Mouse (Mus musculus): ENCODE data around the gene Ctnna3. TPM values are rescaled to one million over a fixed set of nuclear protein-coding genes. Genes with fewer than 3 reads are reported as not detected.
"Not testable (repeated sequence)": the region's sequence is repeated elsewhere in the genome, so short reads cannot be mapped to it uniquely, and the experiment has no call there.

Gene Ctnna3
- polyA plus RNA-seq, 1 experiment from 2014 or later: 0.39 TPM

- H3K4me2 ChIP-seq: no peak overlapping the region
- 85% methylated on average over 13 of the region's 13 CpGs for WGBS
- no peak for ATAC-seq (ENCODE audit: insufficient read depth)
- H3K9me3 ChIP-seq (ENCODE audit: low read depth, low read length): no peaks in the 10 kb centered on the region
- H3K4me1 ChIP-seq (ENCODE audit: insufficient read depth): no peaks in the 10 kb centered on the region
- H3K4me3 ChIP-seq (ENCODE audit: low read depth, low read length): no peak overlapping the region
- H3K27ac ChIP-seq (ENCODE audit: low read depth): no peak overlapping the region
- DNase-seq: no peak
- no peak overlapping the region for H3K9ac ChIP-seq
- no peaks in the 10 kb centered on the region for H3K27me3 ChIP-seq (ENCODE audit: insufficient read depth, low read length)
- TF ChIP-seq CTCF (IDR thresholded peaks at IDR 0.05; ENCODE audit: low read depth): no peak
- H3K36me3 ChIP-seq (ENCODE audit: insufficient read depth): no peaks in the 10 kb centered on the region
Observed at GRCm38 (mm10) chr10:64181696-64182095, 751.8 kb downstream of the Ctnna3 start.

GRCm38 (mm10) chr10:64182731-64183130 is 752.8 kb downstream of the Ctnna3 start:
- no peak overlapping the region for H3K9ac ChIP-seq
- no peaks in the 10 kb centered on the region for H3K9me3 ChIP-seq (ENCODE audit: low read depth, low read length)
- H3K27me3 ChIP-seq (ENCODE audit: insufficient read depth, low read length): no peaks in the 10 kb centered on the region
- ATAC-seq (ENCODE audit: insufficient read depth): no peak
- no peak overlapping the region for H3K27ac ChIP-seq (ENCODE audit: low read depth)
- no peaks in the 10 kb centered on the region for H3K36me3 ChIP-seq (ENCODE audit: insufficient read depth)
- H3K4me3 ChIP-seq (ENCODE audit: low read depth, low read length): no peak overlapping the region
- 77% methylated on average over 4 of the region's 4 CpGs for WGBS
- no peaks in the 10 kb centered on the region for H3K4me1 ChIP-seq (ENCODE audit: insufficient read depth)
- no peak for DNase-seq
- no peak overlapping the region for H3K4me2 ChIP-seq
- no peak for TF ChIP-seq CTCF (IDR thresholded peaks at IDR 0.05; ENCODE audit: low read depth)

- no peak overlapping the region for H3K9ac ChIP-seq
- peak; percentile 34 for DNase-seq
- WGBS: 60% methylated on average over 3 of the region's 3 CpGs
- H3K4me1 ChIP-seq (ENCODE audit: insufficient read depth): no peaks in the 10 kb centered on the region
- no peak overlapping the region for H3K4me2 ChIP-seq
- TF ChIP-seq CTCF (IDR thresholded peaks at IDR 0.05; ENCODE audit: low read depth): no peak
- H3K27ac ChIP-seq (ENCODE audit: low read depth): no peak overlapping the region
- no peaks in the 10 kb centered on the region for H3K9me3 ChIP-seq (ENCODE audit: low read depth, low read length)
- ATAC-seq (ENCODE audit: insufficient read depth): peak; percentile 52; the same call in 1 of the 2 replicates
- no peaks in the 10 kb centered on the region for H3K36me3 ChIP-seq (ENCODE audit: insufficient read depth)
- H3K27me3 ChIP-seq (ENCODE audit: insufficient read depth, low read length): no peaks in the 10 kb centered on the region
- H3K4me3 ChIP-seq (ENCODE audit: low read depth, low read length): no peak overlapping the region
Observed at GRCm38 (mm10) chr10:64188046-64188445, 758.1 kb downstream of the Ctnna3 start.

GRCm38 (mm10) chr10:64197584-64197983 is 767.7 kb downstream of the Ctnna3 start:
- no peak for DNase-seq
- Histone ChIP-seq H3K9ac (no peak overlapping the region), H3K27me3 (ENCODE audit: insufficient read depth, low read length) (no peaks in the 10 kb centered on the region), H3K27ac (ENCODE audit: low read depth) (no peak overlapping the region), H3K9me3 (ENCODE audit: low read depth, low read length) (no peaks in the 10 kb centered on the region), H3K4me2 (no peak overlapping the region), H3K4me3 (ENCODE audit: low read depth, low read length) (no peak overlapping the region), H3K4me1 (ENCODE audit: insufficient read depth) (no peaks in the 10 kb centered on the region), H3K36me3 (ENCODE audit: insufficient read depth) (no peaks in the 10 kb centered on the region)
- no peak for ATAC-seq (ENCODE audit: insufficient read depth)
- WGBS: 89% methylated on average over 1 of the region's 1 CpGs
- TF ChIP-seq CTCF (IDR thresholded peaks at IDR 0.05; ENCODE audit: low read depth): no peak

- DNase-seq: no peak
- ATAC-seq (ENCODE audit: insufficient read depth): no peak
- Histone ChIP-seq H3K27me3 (ENCODE audit: insufficient read depth, low read length) (no peaks in the 10 kb centered on the region), H3K4me2 (no peak overlapping the region), H3K27ac (ENCODE audit: low read depth) (no peak overlapping the region), H3K9ac (no peak overlapping the region), H3K4me1 (ENCODE audit: insufficient read depth) (no peaks in the 10 kb centered on the region), H3K9me3 (ENCODE audit: low read depth, low read length) (no peaks in the 10 kb centered on the region), H3K4me3 (ENCODE audit: low read depth, low read length) (no peak overlapping the region), H3K36me3 (ENCODE audit: insufficient read depth) (no peaks in the 10 kb centered on the region)
- no peak for TF ChIP-seq CTCF (IDR thresholded peaks at IDR 0.05; ENCODE audit: low read depth)
- WGBS: 74% methylated on average over 3 of the region's 3 CpGs
Observed at GRCm38 (mm10) chr10:64215632-64216031, 785.7 kb downstream of the Ctnna3 start.

- Histone ChIP-seq H3K27me3 (ENCODE audit: insufficient read depth, low read length) (no peaks in the 10 kb centered on the region), H3K9ac (no peak overlapping the region), H3K4me2 (no peak overlapping the region), H3K27ac (ENCODE audit: low read depth) (no peak overlapping the region), H3K9me3 (ENCODE audit: low read depth, low read length) (no peaks in the 10 kb centered on the region), H3K4me1 (ENCODE audit: insufficient read depth) (no peaks in the 10 kb centered on the region), H3K4me3 (ENCODE audit: low read depth, low read length) (no peak overlapping the region), H3K36me3 (ENCODE audit: insufficient read depth) (no peaks in the 10 kb centered on the region)
- WGBS: 22% methylated on average over 3 of the region's 3 CpGs
- ATAC-seq (ENCODE audit: insufficient read depth) (no peak), DNase-seq (no peak)
- no peak for TF ChIP-seq CTCF (IDR thresholded peaks at IDR 0.05; ENCODE audit: low read depth)
Observed at GRCm38 (mm10) chr10:64223023-64223422, 793.1 kb downstream of the Ctnna3 start.

- Histone ChIP-seq H3K9ac (no peak overlapping the region), H3K4me2 (no peak overlapping the region), H3K4me3 (ENCODE audit: low read depth, low read length) (no peak overlapping the region), H3K9me3 (ENCODE audit: low read depth, low read length) (no peaks in the 10 kb centered on the region), H3K4me1 (ENCODE audit: insufficient read depth) (no peaks in the 10 kb centered on the region), H3K27me3 (ENCODE audit: insufficient read depth, low read length) (no peaks in the 10 kb centered on the region), H3K36me3 (ENCODE audit: insufficient read depth) (no peaks in the 10 kb centered on the region), H3K27ac (ENCODE audit: low read depth) (no peak overlapping the region)
- no peak for TF ChIP-seq CTCF (IDR thresholded peaks at IDR 0.05; ENCODE audit: low read depth)
- 93% methylated on average over 9 of the region's 9 CpGs for WGBS
- DNase-seq (no peak), ATAC-seq (ENCODE audit: insufficient read depth) (no peak)
Observed at GRCm38 (mm10) chr10:64224007-64224406, 794.1 kb downstream of the Ctnna3 start.

- TF ChIP-seq CTCF (IDR thresholded peaks at IDR 0.05; ENCODE audit: low read depth): no peak
- ATAC-seq (ENCODE audit: insufficient read depth) (no peak), DNase-seq (no peak)
- Histone ChIP-seq H3K4me1 (ENCODE audit: insufficient read depth) (no peaks in the 10 kb centered on the region), H3K27ac (ENCODE audit: low read depth) (no peak overlapping the region), H3K36me3 (ENCODE audit: insufficient read depth) (no peaks in the 10 kb centered on the region), H3K9ac (no peak overlapping the region), H3K4me3 (ENCODE audit: low read depth, low read length) (no peak overlapping the region), H3K4me2 (no peak overlapping the region), H3K9me3 (ENCODE audit: low read depth, low read length) (no peaks in the 10 kb centered on the region), H3K27me3 (ENCODE audit: insufficient read depth, low read length) (no peaks in the 10 kb centered on the region)
- WGBS: 89% methylated on average over 6 of the region's 6 CpGs
Observed at GRCm38 (mm10) chr10:64224424-64224823, 794.5 kb downstream of the Ctnna3 start.

GRCm38 (mm10) chr10:64225826-64226225 is 795.9 kb downstream of the Ctnna3 start:
- not testable (repeated sequence) for H3K4me2 ChIP-seq

More at GRCm38 (mm10) chr10:64225826-64226225, 795.9 kb downstream of the Ctnna3 start:
- ATAC-seq (ENCODE audit: insufficient read depth); H3K4me1 ChIP-seq (ENCODE audit: insufficient read depth); H3K27ac ChIP-seq (ENCODE audit: low read depth); H3K36me3 ChIP-seq (ENCODE audit: insufficient read depth); H3K4me3 ChIP-seq (ENCODE audit: low read depth, low read length); DNase-seq; H3K9ac ChIP-seq; H3K27me3 ChIP-seq (ENCODE audit: insufficient read depth, low read length); H3K9me3 ChIP-seq (ENCODE audit: low read depth, low read length): not testable (repeated sequence)

Measured in lung, embryonic 14.5 days (tissue).